8 mouse cellular contexts compared by ENCODE assay signal in genomic region chr7:142471884-142472570, GRCm38 (mm10). TPM values are rescaled to one million over a fixed set of nuclear protein-coding genes. Genes with fewer than 3 reads are reported as not detected.
DNase-seq lines count a peak whose midpoint lies in the region; ATAC-seq and TF ChIP-seq lines count a peak whose summit lies in the region.

No protein-coding gene starts in this region.

- H3K9ac ChIP-seq in hindbrain, postnatal 0 days (replicated peaks; ENCODE audit: low read length), result no peak overlapping the region
- H3K9ac ChIP-seq in liver, embryonic 11.5 days (ENCODE audit: low read depth, low read length), result 0 out of 2 replicates have a peak overlapping the region, but pooled peaks have one; percentile 13

- ATAC-seq in hindbrain, postnatal 0 days, result no peak
- ATAC-seq in liver, embryonic 11.5 days (replicated peaks; ENCODE audit: low FRiP score), result no peak

- H3K9me3 ChIP-seq in hindbrain, embryonic 10.5 days, result no peaks in the 10 kb centered on the region
- no peaks in the 10 kb centered on the region for H3K9me3 ChIP-seq in hindbrain, postnatal 0 days (ENCODE audit: low read length)
- no peaks in the 10 kb centered on the region for H3K9me3 ChIP-seq in heart, embryonic 10.5 days
- H3K9me3 ChIP-seq in liver, embryonic 11.5 days (ENCODE audit: control insufficient read depth, low read length), result no peaks in the 10 kb centered on the region

- H3K27ac ChIP-seq in hindbrain, embryonic 10.5 days, result peak overlapping the region; percentile 92
- H3K27ac ChIP-seq in hindbrain, postnatal 0 days, result no peak overlapping the region
- H3K27ac ChIP-seq in heart, embryonic 10.5 days, result peak overlapping the region; percentile 99
- peak overlapping the region; percentile 79 for H3K27ac ChIP-seq in liver, embryonic 11.5 days (ENCODE audit: low read depth, low read length)

- peak; percentile 59 for DNase-seq in hindbrain, embryonic 10.5 days (ENCODE audit: low spot score)
- no peak for DNase-seq in hindbrain, postnatal 0 days (ENCODE audit: low spot score)
- DNase-seq in adrenal gland, postnatal 25 days, result peak; percentile 29
- DNase-seq in heart, embryonic 10.5 days (ENCODE audit: low spot score), result no peak
- DNase-seq in liver, embryonic 11.5 days (ENCODE audit: low spot score), result peak; percentile 29
- no peak for DNase-seq in layer of hippocampus, adult 9-10 months (ENCODE audit: low spot score)
- no peak for DNase-seq in right cerebral cortex, postnatal 36 days (ENCODE audit: low spot score in 2 of 2)
- no peak for DNase-seq in cerebellum, adult 18-20 months

- H3K4me1 ChIP-seq in hindbrain, embryonic 10.5 days (replicated peaks), result peaks cover 65% of the 10 kb centered on the region
- peaks cover 5% of the 10 kb centered on the region; the same call in 1 of the 2 replicates for H3K4me1 ChIP-seq in hindbrain, postnatal 0 days (ENCODE audit: insufficient read depth, low read length)
- peaks cover 69% of the 10 kb centered on the region for H3K4me1 ChIP-seq in heart, embryonic 10.5 days
- peaks cover 13% of the 10 kb centered on the region for H3K4me1 ChIP-seq in liver, embryonic 11.5 days (replicated peaks; ENCODE audit: control insufficient read depth, insufficient read depth, low read length)

- WGBS in hindbrain, embryonic 10.5 days, result 27% methylated on average over 15 of the region's 15 CpGs
- 32% methylated on average over 15 of the region's 15 CpGs for WGBS in hindbrain, postnatal 0 days
- WGBS in heart, embryonic 10.5 days, result 45% methylated on average over 15 of the region's 15 CpGs
- WGBS in liver, embryonic 11.5 days, result 48% methylated on average over 15 of the region's 15 CpGs

- peak overlapping the region; percentile 18 for H3K4me3 ChIP-seq in hindbrain, embryonic 10.5 days
- H3K4me3 ChIP-seq in hindbrain, postnatal 0 days (ENCODE audit: low read length), result no peak overlapping the region
- peak overlapping the region; percentile 19 for H3K4me3 ChIP-seq in heart, embryonic 10.5 days
- no peak overlapping the region for H3K4me3 ChIP-seq in liver, embryonic 11.5 days (ENCODE audit: low read depth, low read length)

- no peak overlapping the region for H3K4me2 ChIP-seq in hindbrain, postnatal 0 days (ENCODE audit: low read depth, low read length)
- peak overlapping the region; percentile 4; the same call in 1 of the 2 replicates for H3K4me2 ChIP-seq in liver, embryonic 11.5 days

- no peaks in the 10 kb centered on the region for H3K27me3 ChIP-seq in hindbrain, embryonic 10.5 days (ENCODE audit: insufficient read depth, poor library complexity, severe bottlenecking)
- H3K27me3 ChIP-seq in hindbrain, postnatal 0 days (ENCODE audit: insufficient read depth, low read length), result no peaks in the 10 kb centered on the region
- H3K27me3 ChIP-seq in heart, embryonic 10.5 days (ENCODE audit: insufficient read depth, poor library complexity, severe bottlenecking), result 0 out of 2 replicates have a peak, but pooled peaks cover 4% of the 10 kb centered on the region
- H3K27me3 ChIP-seq in liver, embryonic 11.5 days (replicated peaks; ENCODE audit: control insufficient read depth, insufficient read depth, low read length), result no peaks in the 10 kb centered on the region

- TF ChIP-seq CTCF in hindbrain, postnatal 0 days (IDR thresholded peaks at IDR 0.05; ENCODE audit: low read depth), result no peak

- H3K36me3 ChIP-seq in hindbrain, embryonic 10.5 days, result no peaks in the 10 kb centered on the region
- no peaks in the 10 kb centered on the region for H3K36me3 ChIP-seq in hindbrain, postnatal 0 days (ENCODE audit: insufficient read depth, low read length)
- no peaks in the 10 kb centered on the region for H3K36me3 ChIP-seq in heart, embryonic 10.5 days
- no peaks in the 10 kb centered on the region for H3K36me3 ChIP-seq in liver, embryonic 11.5 days (ENCODE audit: control insufficient read depth, insufficient read depth, low read length)

RNA-seq across cellular contexts. Expression of gene Lsp1, which starts 11.4 kb away (rescaled TPM):
- 17.9 and 19.4 TPM in 2 replicates for polyA plus RNA-seq in hindbrain, embryonic 10.5 days (2016; fragmentation: Nextera tagmentation; extraction: Ambion mirVana)
- 4.6 and 16.6 TPM in 2 replicates for total RNA-seq in hindbrain, postnatal 0 days (2014; rRNA removed)
- polyA plus RNA-seq in hindbrain, postnatal 0 days (2015; fragmentation: Nextera tagmentation; extraction: Ambion mirVana), result 6.6 and 7.2 TPM in 2 replicates
- 12.6 and 14.4 TPM in 2 replicates for total RNA-seq in adrenal gland, postnatal 25 days (2021)
- polyA plus RNA-seq in heart, embryonic 10.5 days (2016; fragmentation: Nextera tagmentation; extraction: Ambion mirVana), result 32.0 and 36.9 TPM in 2 replicates
- 19.2 and 20.7 TPM in 2 replicates for polyA plus RNA-seq in liver, embryonic 11.5 days (2014; fragmentation: Nextera tagmentation; extraction: Ambion mirVana)

RNA-seq across cellular contexts. Expression of gene Tnnt3, which starts 26.6 kb away (rescaled TPM):
- 1.1 and 3.0 TPM in 2 replicates for polyA plus RNA-seq in hindbrain, embryonic 10.5 days (2016; fragmentation: Nextera tagmentation; extraction: Ambion mirVana)
- 1.3 and 4.7 TPM in 2 replicates for total RNA-seq in hindbrain, postnatal 0 days (2014; rRNA removed)
- polyA plus RNA-seq in hindbrain, postnatal 0 days (2015; fragmentation: Nextera tagmentation; extraction: Ambion mirVana), result 3.1 and 3.9 TPM in 2 replicates
- total RNA-seq in adrenal gland, postnatal 25 days (2021), result not detected in 2 replicates
- 9.5 and 10.4 TPM in 2 replicates for polyA plus RNA-seq in heart, embryonic 10.5 days (2016; fragmentation: Nextera tagmentation; extraction: Ambion mirVana)
- 1.5 and 2.4 TPM in 2 replicates for polyA plus RNA-seq in liver, embryonic 11.5 days (2014; fragmentation: Nextera tagmentation; extraction: Ambion mirVana)

RNA-seq across cellular contexts. Expression of gene Tnni2, which starts 30.4 kb away (rescaled TPM):
- 1.2 and 1.3 TPM in 2 replicates for polyA plus RNA-seq in hindbrain, embryonic 10.5 days (2016; fragmentation: Nextera tagmentation; extraction: Ambion mirVana)
- 1.3 and 8.5 TPM in 2 replicates for total RNA-seq in hindbrain, postnatal 0 days (2014; rRNA removed)
- polyA plus RNA-seq in hindbrain, postnatal 0 days (2015; fragmentation: Nextera tagmentation; extraction: Ambion mirVana), result 0.63 TPM in 2 replicates
- total RNA-seq in adrenal gland, postnatal 25 days (2021), result not detected in 2 replicates
- polyA plus RNA-seq in heart, embryonic 10.5 days (2016; fragmentation: Nextera tagmentation; extraction: Ambion mirVana), result 51.9 and 56.4 TPM in 2 replicates
- polyA plus RNA-seq in liver, embryonic 11.5 days (2014; fragmentation: Nextera tagmentation; extraction: Ambion mirVana), result 1.9 and 3.7 TPM in 2 replicates

RNA-seq across cellular contexts. Expression of gene Syt8, which starts 37.4 kb away (rescaled TPM):
- not detected in 2 replicates for polyA plus RNA-seq in hindbrain, embryonic 10.5 days (2016; fragmentation: Nextera tagmentation; extraction: Ambion mirVana)
- total RNA-seq in hindbrain, postnatal 0 days (2014; rRNA removed), result not detected in 2 replicates
- polyA plus RNA-seq in hindbrain, postnatal 0 days (2015; fragmentation: Nextera tagmentation; extraction: Ambion mirVana), result 0.15 TPM in 1 of 2 replicates, not detected in the other
- not detected in 2 replicates for total RNA-seq in adrenal gland, postnatal 25 days (2021)
- polyA plus RNA-seq in heart, embryonic 10.5 days (2016; fragmentation: Nextera tagmentation; extraction: Ambion mirVana), result 0.38 and 1.3 TPM in 2 replicates
- polyA plus RNA-seq in liver, embryonic 11.5 days (2014; fragmentation: Nextera tagmentation; extraction: Ambion mirVana), result 0.41 and 0.42 TPM in 2 replicates

Comparison
In these comparisons a context has a peak if more than half of its experiments do, and no peak if none do; other contexts are left out.
1. DNase-seq: peak in hindbrain, embryonic 10.5 days (single experiment), adrenal gland, postnatal 25 days (single experiment) and liver, embryonic 11.5 days (single experiment); none in hindbrain, postnatal 0 days (single experiment), heart, embryonic 10.5 days (single experiment), layer of hippocampus, adult 9-10 months (single experiment), right cerebral cortex, postnatal 36 days (0 of 2) and cerebellum, adult 18-20 months (0 of 2).
2. H3K4me3 ChIP-seq: peak in hindbrain, embryonic 10.5 days (single experiment) and heart, embryonic 10.5 days (single experiment); none in hindbrain, postnatal 0 days (single experiment) and liver, embryonic 11.5 days (single experiment).
3. RNA of gene Tnni2, which starts 30.4 kb away (polyA plus RNA-seq): 51.9 to 56.4 TPM in heart, embryonic 10.5 days; 1.9 to 3.7 TPM in liver, embryonic 11.5 days, 1.2 to 1.3 TPM in hindbrain, embryonic 10.5 days and 0.63 TPM in hindbrain, postnatal 0 days; every median in the first group is over 10 times any median in the second.